Mouse (Mus musculus): Measurements from ENCODE around the gene Pi4ka.
A peak's percentile ranks its signal among the peaks of the same experiment; 100 is the strongest.

Gene Pi4ka

GRCm38 (mm10) chr16:17271124-17271523 lies 135.0 kb downstream of the Pi4ka start:
- no peak for DNase-seq

GRCm38 (mm10) chr16:17269872-17270271 lies 136.2 kb downstream of the Pi4ka start:
- DNase-seq: no peak

- DNase-seq: no peak
Observed at GRCm38 (mm10) chr16:17267937-17268336, 138.2 kb downstream of the Pi4ka start.

GRCm38 (mm10) chr16:17266113-17266512 lies 140.0 kb downstream of the Pi4ka start:
- no peak for DNase-seq

- no peak for DNase-seq
Observed at GRCm38 (mm10) chr16:17261341-17261740, 144.8 kb downstream of the Pi4ka start.

GRCm38 (mm10) chr16:17258917-17259316 lies 147.2 kb downstream of the Pi4ka start:
- DNase-seq: no peak

- DNase-seq: no peak
Observed at GRCm38 (mm10) chr16:17257359-17257821, 148.7 kb downstream of the Pi4ka start.

- DNase-seq: no peak
Observed at GRCm38 (mm10) chr16:17255270-17255669, 150.8 kb downstream of the Pi4ka start.

- no peak for DNase-seq
Observed at GRCm38 (mm10) chr16:17254005-17254597, 152.0 kb downstream of the Pi4ka start.

GRCm38 (mm10) chr16:17252841-17253240 lies 153.3 kb downstream of the Pi4ka start:
- no peak for DNase-seq

- DNase-seq: no peak
Observed at GRCm38 (mm10) chr16:17252086-17252726, 153.9 kb downstream of the Pi4ka start.

- no peak for DNase-seq
Observed at GRCm38 (mm10) chr16:17251539-17251938, 154.6 kb downstream of the Pi4ka start.

- DNase-seq: no peak
Observed at GRCm38 (mm10) chr16:17249135-17249534, 157.0 kb downstream of the Pi4ka start.

- DNase-seq: no peak
Observed at GRCm38 (mm10) chr16:17247727-17248126, 158.4 kb downstream of the Pi4ka start.

- no peak for DNase-seq
Observed at GRCm38 (mm10) chr16:17244996-17245395, 161.1 kb downstream of the Pi4ka start.

GRCm38 (mm10) chr16:17243731-17244130 lies 162.4 kb downstream of the Pi4ka start:
- no peak for DNase-seq

- DNase-seq: no peak
Observed at GRCm38 (mm10) chr16:17239409-17239808, 166.7 kb downstream of the Pi4ka start.

- DNase-seq: no peak
Observed at GRCm38 (mm10) chr16:17237634-17238033, 168.5 kb downstream of the Pi4ka start.

- DNase-seq: peak; percentile 70
Observed at GRCm38 (mm10) chr16:17234916-17235665, 171.0 kb downstream of the Pi4ka start.

GRCm38 (mm10) chr16:17234499-17234895 lies 171.6 kb downstream of the Pi4ka start:
- peak; percentile 53 for DNase-seq

- peak; percentile 34 for DNase-seq
Observed at GRCm38 (mm10) chr16:17233702-17234498, 172.2 kb downstream of the Pi4ka start.

GRCm38 (mm10) chr16:17232794-17233701 lies 173.1 kb downstream of the Pi4ka start, which contains the start of gene Hic2:
Gene Hic2 (plus strand): TSS chr16:17233572.
- DNase-seq: peak; percentile 87
